Mouse (Mus musculus): ENCODE measurements around the gene Chst11.

Chst11 gene

DNA sequence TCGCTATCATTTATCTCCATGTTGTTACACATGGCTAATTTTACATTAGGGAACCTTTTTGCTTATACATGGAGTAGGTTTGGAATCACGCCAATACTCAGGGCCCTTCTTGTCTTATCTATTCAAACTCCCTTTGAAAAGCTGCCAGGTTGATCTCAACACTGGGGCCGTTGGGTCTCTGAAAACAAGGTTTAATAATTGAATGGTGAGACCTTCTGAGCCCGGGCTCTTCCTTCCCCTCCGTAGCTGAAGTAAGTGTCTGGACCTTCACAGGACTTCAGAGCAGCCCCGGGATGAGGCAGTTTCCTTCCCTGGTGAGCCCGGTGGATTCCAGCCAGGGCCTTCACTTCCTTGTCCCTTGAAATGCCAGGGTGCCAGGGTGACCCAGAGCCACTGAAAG is 5.6 kb downstream of the Chst11 start:
- DNase-seq (ENCODE audit: low read depth): no peak

DNA sequence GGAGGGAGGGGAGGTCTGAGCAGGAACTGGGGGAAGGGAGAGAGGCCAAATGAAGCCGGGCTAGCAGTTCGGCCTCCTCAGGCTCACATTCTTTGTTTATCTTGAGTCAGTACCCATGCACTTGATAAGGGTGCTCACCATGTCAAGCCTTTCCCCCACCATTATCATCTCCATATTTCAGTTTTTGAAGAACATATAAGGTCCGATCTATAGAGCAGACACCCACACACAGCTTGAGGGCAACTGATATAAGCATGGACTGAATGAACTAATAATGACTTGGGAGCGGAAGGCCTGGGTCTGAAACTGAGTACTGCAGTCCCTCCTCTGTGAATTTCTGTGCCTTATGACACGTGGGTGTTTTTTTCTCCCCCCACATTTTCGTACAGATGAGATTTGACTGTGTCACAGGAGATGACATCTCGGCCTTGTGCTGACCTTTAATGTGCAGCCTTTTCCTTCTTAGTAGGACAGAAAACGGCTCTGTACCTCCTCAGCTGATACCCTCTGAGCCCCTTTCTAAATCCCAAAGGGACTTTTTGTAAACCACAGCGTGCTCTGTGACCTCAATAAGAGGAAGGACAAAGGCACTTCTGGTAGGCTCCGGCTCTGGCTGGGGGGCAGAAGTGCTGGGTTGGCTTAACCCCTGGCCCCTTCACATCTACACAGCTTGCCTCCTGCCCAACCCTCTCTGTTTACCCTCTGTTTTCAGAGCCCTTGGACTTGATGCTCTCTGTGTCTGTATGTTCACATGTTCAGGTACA is 6.6 kb downstream of the Chst11 start:
- DNase-seq (ENCODE audit: low read depth): no peak

DNA sequence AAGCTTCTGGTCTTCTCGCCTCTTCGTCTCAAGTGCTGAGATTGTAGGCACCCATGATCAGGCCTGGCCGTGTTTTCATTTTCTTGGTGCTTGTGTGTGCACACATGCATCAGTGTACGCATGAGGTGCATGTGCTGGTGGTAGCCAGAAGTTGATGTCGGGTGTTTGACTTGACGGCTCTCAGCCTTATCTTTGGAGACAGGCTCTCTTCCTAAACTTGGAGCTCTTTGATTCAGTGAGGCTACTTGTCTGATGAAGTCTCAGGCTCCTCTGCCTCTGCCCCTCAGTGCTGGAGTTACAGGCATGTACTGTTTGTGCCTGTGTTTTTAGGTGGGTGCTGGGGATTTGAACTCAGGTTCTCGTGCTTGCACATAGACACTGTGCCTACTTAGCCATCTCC is 9.0 kb downstream of the Chst11 start:
- no peak for DNase-seq (ENCODE audit: low read depth)

GRCm38 (mm10) chr10:82997460-82997859 is 12.2 kb downstream of the Chst11 start:
- no peak for DNase-seq (ENCODE audit: low read depth)

DNA sequence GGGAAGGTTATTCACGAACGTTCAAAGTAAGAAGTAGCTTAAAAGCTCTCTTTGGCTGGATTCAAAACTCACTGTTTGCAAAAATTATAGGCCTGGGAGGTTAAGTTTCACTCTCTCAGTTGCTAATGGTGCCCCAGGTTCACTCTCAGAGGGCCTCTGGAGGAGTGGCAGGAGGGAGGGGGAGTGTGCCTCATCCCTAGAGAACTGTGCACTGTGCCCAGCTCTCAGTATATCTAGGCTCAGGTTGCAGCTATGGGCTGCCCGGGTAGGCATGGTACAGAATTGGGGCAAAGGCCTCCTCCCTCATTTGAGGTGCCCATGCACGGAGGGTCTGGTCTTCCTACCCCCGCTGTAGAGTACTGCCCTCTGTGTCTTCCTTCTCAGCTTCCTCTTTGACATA is 14.9 kb downstream of the Chst11 start:
- no peak for DNase-seq (ENCODE audit: low read depth)

DNA sequence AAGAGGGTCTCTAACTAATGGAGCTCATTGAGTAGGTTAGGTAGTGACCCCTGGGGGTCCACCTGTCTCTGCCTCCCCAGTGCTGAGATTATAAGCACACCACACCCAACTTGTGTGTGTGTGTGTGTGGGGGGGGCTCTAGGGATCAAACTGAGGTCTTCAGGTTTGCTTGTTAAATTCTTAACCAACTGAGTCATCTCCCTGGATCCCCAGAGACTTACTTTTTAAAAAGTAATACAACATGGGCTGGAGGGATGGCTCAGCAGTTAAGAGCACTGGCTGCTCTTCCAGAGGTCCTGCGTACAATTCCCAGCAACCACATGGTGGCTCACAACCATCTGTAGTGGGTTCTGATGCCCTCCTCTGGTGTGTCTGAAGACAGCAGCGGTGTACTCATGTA is 15.4 kb downstream of the Chst11 start:
- no peak for DNase-seq (ENCODE audit: low read depth)

GRCm38 (mm10) chr10:83003899-83004298 is 18.6 kb downstream of the Chst11 start:
- no peak for DNase-seq (ENCODE audit: low read depth)

- peak; percentile 49 for DNase-seq (ENCODE audit: low read depth)
These were observed 19.1 kb downstream of the Chst11 start for GRCm38 (mm10) chr10:83004389-83004788.

- peak; percentile 21 for DNase-seq (ENCODE audit: low read depth)
These were observed 19.7 kb downstream of the Chst11 start for GRCm38 (mm10) chr10:83005003-83005402.

- no peak for DNase-seq (ENCODE audit: low read depth)
These were observed 21.0 kb downstream of the Chst11 start for GRCm38 (mm10) chr10:83006258-83006657.

GRCm38 (mm10) chr10:83013984-83014383 is 28.7 kb downstream of the Chst11 start:
- no peak for DNase-seq (ENCODE audit: low read depth)

DNA sequence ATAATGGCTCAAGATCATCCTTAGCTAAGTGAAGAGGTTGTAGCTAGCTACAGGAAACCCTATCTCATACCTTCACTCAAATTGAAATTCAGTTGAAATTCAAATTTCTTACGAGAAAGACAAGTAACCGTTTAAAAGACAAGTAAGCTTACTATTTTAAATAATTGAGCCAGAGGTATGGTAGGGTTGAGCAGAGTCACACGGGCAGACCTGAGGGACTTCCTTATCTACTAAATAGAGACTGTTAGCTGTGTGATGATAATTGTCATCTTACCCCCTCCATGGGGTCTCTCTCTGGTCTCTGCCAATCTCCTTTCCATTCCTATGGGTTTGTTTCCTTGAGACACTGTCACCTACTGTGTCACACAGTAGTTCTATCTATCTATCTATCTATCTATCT is 30.6 kb downstream of the Chst11 start:
- DNase-seq (ENCODE audit: low read depth): no peak

DNA sequence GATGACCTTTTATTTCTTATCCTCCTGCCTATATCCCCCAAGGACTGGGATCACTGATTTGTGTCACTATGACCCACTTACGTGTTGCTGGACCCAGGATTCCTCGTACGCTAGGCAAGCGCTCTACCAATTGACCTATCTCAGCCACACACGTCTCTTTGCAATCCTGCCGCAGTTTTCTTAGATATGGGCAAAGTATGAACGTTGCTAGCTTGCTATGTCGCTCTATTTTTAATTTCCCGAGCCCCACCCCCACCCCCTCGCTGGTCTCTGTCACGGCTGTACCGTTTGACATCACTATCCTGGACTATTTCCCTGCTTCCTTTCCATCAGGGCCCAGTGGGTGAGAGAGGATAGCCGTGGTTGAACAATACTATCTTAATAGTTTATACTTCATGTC is 31.5 kb downstream of the Chst11 start:
- DNase-seq (ENCODE audit: low read depth): no peak

DNA sequence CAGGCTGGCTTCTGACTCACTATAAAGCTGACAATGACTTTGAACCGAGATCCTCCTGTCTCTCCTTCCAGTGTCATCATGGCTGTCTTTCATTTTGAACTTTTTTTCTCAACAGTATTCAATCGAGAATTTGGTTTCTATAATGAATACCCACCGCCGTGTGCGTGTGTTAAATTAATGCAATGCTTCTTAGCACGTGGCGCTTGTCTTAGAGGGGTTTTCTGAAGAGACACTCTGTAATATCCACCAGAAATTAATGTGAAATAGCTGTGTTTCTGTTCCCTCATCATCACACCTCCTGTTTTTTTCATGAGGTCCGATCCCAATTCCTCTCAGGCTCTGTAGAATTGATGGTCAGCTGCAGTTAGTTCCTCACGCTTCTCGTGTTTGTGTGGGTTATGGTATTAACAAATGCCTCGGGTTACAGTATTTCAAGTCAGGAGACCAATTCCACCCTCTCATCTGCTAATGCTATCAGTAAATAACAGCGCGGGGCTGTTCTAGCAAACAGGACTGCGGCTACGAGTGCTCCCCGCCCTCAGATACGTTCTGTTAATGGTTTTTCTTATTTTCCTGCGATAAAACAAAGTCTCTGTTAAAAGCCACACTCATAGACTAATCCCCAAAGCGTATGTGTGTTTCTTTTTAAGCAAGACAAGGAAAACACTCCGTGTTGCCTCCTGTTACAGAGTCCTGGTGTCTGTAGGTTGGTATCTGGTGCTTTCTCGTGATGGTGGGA is 32.6 kb downstream of the Chst11 start:
- DNase-seq (ENCODE audit: low read depth): no peak

- DNase-seq (ENCODE audit: low read depth): no peak
These were observed 33.2 kb downstream of the Chst11 start for GRCm38 (mm10) chr10:83018521-83018920.

- no peak for DNase-seq (ENCODE audit: low read depth)
These were observed 34.4 kb downstream of the Chst11 start for GRCm38 (mm10) chr10:83019497-83020270.

GRCm38 (mm10) chr10:83022616-83023015 is 37.3 kb downstream of the Chst11 start:
- no peak for DNase-seq (ENCODE audit: low read depth)

GRCm38 (mm10) chr10:83026174-83026573 is 40.9 kb downstream of the Chst11 start:
- DNase-seq (ENCODE audit: low read depth): no peak

- DNase-seq (ENCODE audit: low read depth): no peak
These were observed 42.4 kb downstream of the Chst11 start for GRCm38 (mm10) chr10:83027673-83028072.

- no peak for DNase-seq (ENCODE audit: low read depth)
These were observed 44.9 kb downstream of the Chst11 start for GRCm38 (mm10) chr10:83030103-83030661.

GRCm38 (mm10) chr10:83030928-83031327 is 45.6 kb downstream of the Chst11 start:
- no peak for DNase-seq (ENCODE audit: low read depth)

DNA sequence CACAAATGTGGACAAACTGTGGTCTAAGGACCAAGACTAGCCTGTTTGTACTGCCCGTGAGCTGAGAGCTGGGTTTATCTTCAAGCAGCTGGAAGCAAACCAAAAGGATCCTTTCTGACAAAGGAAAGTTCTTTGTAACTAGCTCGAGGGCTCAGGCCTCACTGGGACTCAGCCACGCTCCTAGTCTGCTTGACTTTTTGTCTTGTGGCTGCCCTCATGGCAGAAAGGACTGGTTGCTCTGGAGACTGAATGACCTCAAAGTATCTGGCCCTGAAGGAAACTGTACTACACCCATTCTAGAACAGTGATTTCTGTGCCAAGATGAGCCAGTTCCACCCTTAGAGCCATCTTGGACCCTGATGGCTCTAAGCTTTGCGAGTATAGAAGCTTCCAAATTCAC is 46.3 kb downstream of the Chst11 start:
- no peak for DNase-seq (ENCODE audit: low read depth)

All from induced T-regulatory cell, adult 2 months (primary cell).